Mouse (Mus musculus): ENCODE measurements at regions not wholly inside any gene's neighbourhood (a gene's known extent, or its start where the extent isn't known, plus 50 kb on each side); places are given as distances from the start of the nearest gene placed in this dataset.

GRCm38 (mm10) chr9:50138341-50138978, 206.3 kb downstream of the Rpl10-ps3 start:
- Histone ChIP-seq H3K4me3 (ENCODE audit: control insufficient read depth in 1 of 2, insufficient read depth in 1 of 2, low read depth in 2 of 2, low read length in 2 of 2) (no peak overlapping the region), H3K27ac (ENCODE audit: control insufficient read depth, low read depth, low read length) (no peak overlapping the region), H3K9ac (ENCODE audit: control insufficient read depth, low read depth, low read length, poor library complexity, severe bottlenecking) (no peak overlapping the region), H3K36me3 (ENCODE audit: control insufficient read depth in 1 of 2, insufficient read depth in 2 of 2, low read length in 2 of 2) (no peaks in the 10 kb centered on the region), H3K9me3 (replicated peaks; ENCODE audit: insufficient read depth, low read length) (no peaks in the 10 kb centered on the region), H3K79me2 (ENCODE audit: control insufficient read depth, insufficient read depth, low read length, poor library complexity) (no peaks in the 10 kb centered on the region), H3K4me1 (ENCODE audit: control insufficient read depth in 1 of 2, insufficient read depth in 2 of 2, low read length in 2 of 2) (no peaks in the 10 kb centered on the region), H3K27me3 (ENCODE audit: control insufficient read depth in 1 of 2, insufficient read depth in 2 of 2, low read length in 2 of 2) (no peaks in the 10 kb centered on the region)
- no peak for DNase-seq (ENCODE audit: low read depth, low spot score)
- TF ChIP-seq ZKSCAN1 (IDR thresholded peaks at IDR 0.05; ENCODE audit: low read depth, low read length) (no peak), KAT2A (conservative IDR thresholded peaks at IDR 0.05; ENCODE audit: low read depth, low read length) (no peak), MYC (IDR thresholded peaks at IDR 0.05; ENCODE audit: low read depth, low read length) (no peak), ZMIZ1 (IDR thresholded peaks at IDR 0.05; ENCODE audit: low read depth, low read length) (no peak), POLR2AphosphoS5 (IDR thresholded peaks at IDR 0.05; ENCODE audit: borderline replicate concordance, low read depth, low read length) (no peak), POLR2A (IDR thresholded peaks at IDR 0.05; ENCODE audit: control insufficient read depth in 1 of 2, insufficient read depth in 1 of 2, low read depth in 1 of 2, low read length in 2 of 2, poor library complexity in 1 of 2) (no peak), JUND (IDR thresholded peaks at IDR 0.05; ENCODE audit: low read depth, low read length) (no peak), MAX (IDR thresholded peaks at IDR 0.05; ENCODE audit: low read length) (no peak), USF1 (IDR thresholded peaks at IDR 0.05; ENCODE audit: low read depth, low read length) (no peak), CHD1 (IDR thresholded peaks at IDR 0.05; ENCODE audit: low read depth, low read length) (no peak), UBTF (IDR thresholded peaks at IDR 0.05; ENCODE audit: borderline replicate concordance, insufficient read depth, low read depth, low read length) (no peak), GABPA (IDR thresholded peaks at IDR 0.05; ENCODE audit: low read depth, low read length) (no peak), MYB (IDR thresholded peaks at IDR 0.05; ENCODE audit: low read depth, low read length) (no peak), TAL1 (IDR thresholded peaks at IDR 0.05; ENCODE audit: low read length) (no peak), TBP (IDR thresholded peaks at IDR 0.05; ENCODE audit: low read depth, low read length) (no peak), BHLHE40 (IDR thresholded peaks at IDR 0.05; ENCODE audit: borderline replicate concordance, low read depth, low read length) (no peak), GATA1 (IDR thresholded peaks at IDR 0.05; ENCODE audit: low read depth, low read length) (no peak), MXI1 (IDR thresholded peaks at IDR 0.05; ENCODE audit: low read depth, low read length) (no peak)

GRCm38 (mm10) chr9:50136636-50136985, 208.2 kb downstream of the Rpl10-ps3 start:
- no peak for DNase-seq (ENCODE audit: low read depth, low spot score)
- TF ChIP-seq USF2 (IDR thresholded peaks at IDR 0.05; ENCODE audit: borderline replicate concordance in 1 of 2, insufficient read depth in 1 of 2, low read depth in 1 of 2, low read length in 2 of 2) (no peak), SIN3A (IDR thresholded peaks at IDR 0.05; ENCODE audit: low read length) (no peak), E2F4 (IDR thresholded peaks at IDR 0.05; ENCODE audit: borderline replicate concordance, low read depth, low read length) (no peak), USF1 (IDR thresholded peaks at IDR 0.05; ENCODE audit: low read depth, low read length) (no peak), ETS1 (IDR thresholded peaks at IDR 0.05; ENCODE audit: low read depth, low read length) (no peak)
- Histone ChIP-seq H3K36me3 (ENCODE audit: control insufficient read depth in 1 of 2, insufficient read depth in 2 of 2, low read length in 2 of 2) (no peaks in the 10 kb centered on the region), H3K9me3 (replicated peaks; ENCODE audit: insufficient read depth, low read length) (no peaks in the 10 kb centered on the region), H3K27me3 (ENCODE audit: control insufficient read depth in 1 of 2, insufficient read depth in 2 of 2, low read length in 2 of 2) (no peaks in the 10 kb centered on the region), H3K27ac (ENCODE audit: control insufficient read depth, low read depth, low read length) (no peak overlapping the region), H3K4me1 (ENCODE audit: control insufficient read depth in 1 of 2, insufficient read depth in 2 of 2, low read length in 2 of 2) (no peaks in the 10 kb centered on the region), H3K79me2 (ENCODE audit: control insufficient read depth, insufficient read depth, low read length, poor library complexity) (no peaks in the 10 kb centered on the region), H3K4me3 (ENCODE audit: control insufficient read depth in 1 of 2, insufficient read depth in 1 of 2, low read depth in 2 of 2, low read length in 2 of 2) (no peak overlapping the region), H3K9ac (ENCODE audit: control insufficient read depth, low read depth, low read length, poor library complexity, severe bottlenecking) (no peak overlapping the region)

All from MEL (cell line).